Mouse (Mus musculus): ENCODE results near the gene Defa32. TPM values are rescaled to one million over a fixed set of nuclear protein-coding genes. Genes with fewer than 3 reads are reported as not detected.
"Not testable (repeated sequence)": the region's sequence is repeated elsewhere in the genome, so short reads cannot be mapped to it uniquely, and the experiment has no call there.

Gene Defa32
- polyA plus RNA-seq (2012; rRNA removed) = 474 TPM in 1 of 2 replicates, not detected in the other

DNA sequence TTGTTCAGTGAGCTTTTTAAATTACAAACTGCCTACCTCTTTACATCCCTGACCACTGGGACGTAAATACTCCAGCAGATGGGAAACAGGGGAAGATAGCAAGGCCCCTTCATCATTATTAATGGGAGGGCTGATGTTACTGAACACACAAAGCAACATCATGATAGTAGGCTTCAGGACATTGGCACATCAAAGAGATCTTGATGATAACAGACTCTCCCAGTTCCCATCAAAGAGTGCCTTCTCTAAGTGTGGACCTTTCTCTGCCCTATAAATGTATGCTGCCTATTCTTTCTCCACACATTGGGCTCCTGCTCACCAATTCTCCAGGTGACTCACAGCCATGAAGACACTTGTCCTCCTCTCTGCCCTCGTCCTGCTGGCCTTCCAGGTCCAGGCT, at the start of gene Defa32:
TSS of gene Defa32 (plus strand) at position 301 of the 400 bp plus-strand sequence.
- H3K36me3 ChIP-seq (ENCODE audit: control insufficient read depth, insufficient read depth, low read length); H3K4me3 ChIP-seq (ENCODE audit: low read depth, low read length); H3K27ac ChIP-seq (ENCODE audit: insufficient read depth, low read depth, low read length); H3K27me3 ChIP-seq (ENCODE audit: control insufficient read depth, insufficient read depth, low read length); H3K4me1 ChIP-seq (ENCODE audit: control insufficient read depth, insufficient read depth, insufficient read length, low read length): not testable (repeated sequence)
- WGBS = no CpG with 5 or more reads among the region's 2 CpGs

DNA sequence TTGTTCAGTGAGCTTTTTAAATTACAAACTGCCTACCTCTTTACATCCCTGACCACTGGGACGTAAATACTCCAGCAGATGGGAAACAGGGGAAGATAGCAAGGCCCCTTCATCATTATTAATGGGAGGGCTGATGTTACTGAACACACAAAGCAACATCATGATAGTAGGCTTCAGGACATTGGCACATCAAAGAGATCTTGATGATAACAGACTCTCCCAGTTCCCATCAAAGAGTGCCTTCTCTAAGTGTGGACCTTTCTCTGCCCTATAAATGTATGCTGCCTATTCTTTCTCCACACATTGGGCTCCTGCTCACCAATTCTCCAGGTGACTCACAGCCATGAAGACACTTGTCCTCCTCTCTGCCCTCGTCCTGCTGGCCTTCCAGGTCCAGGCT, 19.9 kb upstream of the Defa32 start, which contains the start of gene Defa20:
TSS of gene Defa20 (plus strand) at position 301 of the 400 bp plus-strand sequence.
- H3K36me3 ChIP-seq (ENCODE audit: control insufficient read depth, insufficient read depth, low read length); H3K27me3 ChIP-seq (ENCODE audit: control insufficient read depth, insufficient read depth, low read length); H3K4me3 ChIP-seq (ENCODE audit: low read depth, low read length); H3K27ac ChIP-seq (ENCODE audit: insufficient read depth, low read depth, low read length); H3K4me1 ChIP-seq (ENCODE audit: control insufficient read depth, insufficient read depth, insufficient read length, low read length): not testable (repeated sequence)
- WGBS = no CpG with 5 or more reads among the region's 2 CpGs

DNA sequence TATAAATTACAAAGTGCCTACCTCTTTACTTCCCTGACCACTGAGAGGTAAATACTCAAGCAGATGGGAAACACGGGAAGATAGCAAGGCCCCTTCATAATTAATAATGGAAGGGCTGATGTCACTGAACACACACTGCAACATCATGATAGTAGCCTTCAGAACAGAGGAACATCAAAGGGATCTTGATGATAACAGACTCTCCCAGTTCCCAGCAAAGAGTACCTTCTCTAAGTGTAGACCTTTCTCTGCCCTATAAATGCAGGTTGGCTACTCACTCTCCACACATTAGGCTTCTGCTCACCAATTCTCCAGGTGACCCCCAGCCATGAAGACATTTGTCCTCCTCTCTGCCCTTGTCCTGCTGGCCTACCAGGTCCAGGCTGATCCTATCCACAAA, 36.3 kb downstream of the Defa32 start, which contains the start of gene Defa37:
TSS of gene Defa37 (plus strand) at position 301 of the 400 bp plus-strand sequence.
- H3K27ac ChIP-seq (ENCODE audit: insufficient read depth, low read depth, low read length); H3K27me3 ChIP-seq (ENCODE audit: control insufficient read depth, insufficient read depth, low read length); H3K36me3 ChIP-seq (ENCODE audit: control insufficient read depth, insufficient read depth, low read length); H3K4me1 ChIP-seq (ENCODE audit: control insufficient read depth, insufficient read depth, insufficient read length, low read length); H3K4me3 ChIP-seq (ENCODE audit: low read depth, low read length): not testable (repeated sequence)
- no CpG with 5 or more reads among the region's 1 CpGs for WGBS

Other genes with a start within 250 kb of the Defa32 start
- gene Defa27, start 213.5 kb upstream of the Defa32 start, polyA plus RNA-seq (2012; rRNA removed) = not detected in 2 replicates
- gene Defa29, start 202.0 kb upstream of the Defa32 start, polyA plus RNA-seq (2012; rRNA removed) = 143 and 523 TPM in 2 replicates
- 20.9 and 2,576 TPM in 2 replicates for gene Defa2, start 150.5 kb upstream of the Defa32 start, polyA plus RNA-seq (2012; rRNA removed)
- 3.5 and 1,155 TPM in 2 replicates for gene Defa33, start 137.2 kb upstream of the Defa32 start, polyA plus RNA-seq (2012; rRNA removed)
- 129 and 1,309 TPM in 2 replicates for gene Defa36, start 101.6 kb upstream of the Defa32 start, polyA plus RNA-seq (2012; rRNA removed)
- gene Gm7849, start 72.5 kb upstream of the Defa32 start, polyA plus RNA-seq (2012; rRNA removed) = not detected in 2 replicates
- gene Defa20, start 19.8 kb upstream of the Defa32 start, polyA plus RNA-seq (2012; rRNA removed) = 24.9 and 3,720 TPM in 2 replicates
- not detected in 2 replicates for gene Defa37, start 36.4 kb downstream of the Defa32 start, polyA plus RNA-seq (2012; rRNA removed)
- not detected in 2 replicates for gene Defa28, start 54.0 kb downstream of the Defa32 start, polyA plus RNA-seq (2012; rRNA removed)
- gene Gm7861, start 65.5 kb downstream of the Defa32 start, polyA plus RNA-seq (2012; rRNA removed) = 186 and 2,595 TPM in 2 replicates
- 5.5 and 27.3 TPM in 2 replicates for gene Defa26, start 89.2 kb downstream of the Defa32 start, polyA plus RNA-seq (2012; rRNA removed)
- 25.4 and 113 TPM in 2 replicates for gene Defa17, start 126.7 kb downstream of the Defa32 start, polyA plus RNA-seq (2012; rRNA removed)
- 3.2 TPM in 1 of 2 replicates, not detected in the other for gene Defa34, start 136.8 kb downstream of the Defa32 start, polyA plus RNA-seq (2012; rRNA removed)
- 271 and 1,244 TPM in 2 replicates for gene AY761184, start 174.6 kb downstream of the Defa32 start, polyA plus RNA-seq (2012; rRNA removed)
- gene Defa24, start 205.5 kb downstream of the Defa32 start, polyA plus RNA-seq (2012; rRNA removed) = 1,324 and 5,253 TPM in 2 replicates

All from small intestine, adult 2 months (tissue).